Mouse (Mus musculus) myocyte (in vitro differentiated cells): ENCODE results near the gene Sod2.

Experiments used
- CEBPB ChIP-seq: IDR thresholded peaks from 2 replicates; pipeline ENCODE4 v1.6.1; 2011; ENCODE audit warnings: mild to moderate bottlenecking, moderate library complexity; ENCODE audit not compliant: poor library complexity, insufficient read depth, severe bottlenecking
- E2F4 ChIP-seq: IDR thresholded peaks from one replicate; pipeline ENCODE4 v1.6.1; 2011; ENCODE audit warnings: mild to moderate bottlenecking, control low read depth, moderate library complexity; ENCODE audit not compliant: insufficient read depth
- MAX ChIP-seq: IDR thresholded peaks from one replicate; pipeline ENCODE4 v1.6.1; 2011; ENCODE audit warnings: low read depth, mild to moderate bottlenecking, control low read depth
- MYOD1 ChIP-seq, 3 experiments: IDR thresholded peaks; one replicate each; pipeline ENCODE4 v1.6.1; 2011; ENCODE audit warnings: control low read depth in 2 of 3, low read depth in 2 of 3, mild to moderate bottlenecking in 2 of 3, moderate library complexity in 1 of 3; ENCODE audit not compliant: insufficient read length in 2 of 3, control insufficient read depth in 1 of 3
- POLR2A ChIP-seq: IDR thresholded peaks from one replicate; pipeline ENCODE4 v1.6.1; 2011; ENCODE audit warnings: low read depth, mild to moderate bottlenecking, control low read depth, moderate library complexity; ENCODE audit not compliant: insufficient read length
- REST ChIP-seq: IDR thresholded peaks from one replicate; pipeline ENCODE4 v1.6.1; 2011; ENCODE audit warnings: mild to moderate bottlenecking, control low read depth, moderate library complexity; ENCODE audit not compliant: insufficient read depth, insufficient read length
- SRF ChIP-seq: IDR thresholded peaks from one replicate; pipeline ENCODE4 v1.6.1; 2011; ENCODE audit warnings: low read depth; ENCODE audit not compliant: control insufficient read depth, insufficient read length
- TCF12 ChIP-seq: IDR thresholded peaks from one replicate; pipeline ENCODE4 v1.6.1; 2011; ENCODE audit warnings: mild to moderate bottlenecking, control low read depth; ENCODE audit not compliant: poor library complexity, insufficient read depth, severe bottlenecking

DNA sequence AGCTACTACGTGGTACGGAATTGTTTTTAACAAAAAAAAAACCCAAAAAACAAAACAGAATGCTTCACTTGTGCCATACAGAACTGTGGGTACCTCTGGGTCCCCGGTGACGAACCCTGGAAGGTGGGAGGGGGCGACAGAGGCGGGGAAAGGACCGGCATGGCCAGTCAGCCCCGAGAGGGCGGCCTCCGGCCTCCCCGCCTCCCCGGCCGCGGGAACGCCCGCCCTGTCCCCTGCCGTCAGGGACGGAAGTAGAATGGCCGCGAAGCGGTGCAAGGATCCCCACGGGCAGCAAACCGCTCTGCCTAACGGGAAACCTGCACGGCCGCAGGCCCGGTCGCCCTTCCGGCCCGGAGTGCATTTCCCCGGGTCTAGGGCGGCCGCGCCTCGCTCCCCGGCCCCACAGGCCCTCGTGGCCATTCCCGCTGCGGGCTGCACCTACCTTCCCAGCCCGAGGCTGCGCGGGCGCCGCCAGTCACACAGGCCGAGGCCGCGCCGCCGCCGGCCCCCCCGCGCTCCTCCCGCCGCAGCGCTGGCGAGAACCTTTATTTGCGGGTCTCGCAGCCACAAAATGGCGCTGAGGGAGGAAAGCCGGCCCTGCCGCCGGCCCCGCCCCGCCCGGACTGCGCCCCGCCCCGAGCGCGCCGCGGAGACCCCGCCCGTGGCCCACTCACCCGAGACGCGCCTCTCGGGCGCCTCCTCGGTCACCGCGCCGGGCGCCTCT is 14.8 kb upstream of the Sod2 start:
- TF ChIP-seq TCF12 (no peak), E2F4 (no peak), POLR2A (peak; percentile 38), REST (no peak), MAX (no peak), MYOD1 (IDR thresholded peaks at IDR 0.05; ENCODE audit: control insufficient read depth in 1 of 3, insufficient read length in 2 of 3, low read depth in 2 of 3) (no peak), CEBPB (no peak), SRF (no peak)
